ENCODE assay signal across 17 mouse cellular contexts in the genomic region with DNA sequence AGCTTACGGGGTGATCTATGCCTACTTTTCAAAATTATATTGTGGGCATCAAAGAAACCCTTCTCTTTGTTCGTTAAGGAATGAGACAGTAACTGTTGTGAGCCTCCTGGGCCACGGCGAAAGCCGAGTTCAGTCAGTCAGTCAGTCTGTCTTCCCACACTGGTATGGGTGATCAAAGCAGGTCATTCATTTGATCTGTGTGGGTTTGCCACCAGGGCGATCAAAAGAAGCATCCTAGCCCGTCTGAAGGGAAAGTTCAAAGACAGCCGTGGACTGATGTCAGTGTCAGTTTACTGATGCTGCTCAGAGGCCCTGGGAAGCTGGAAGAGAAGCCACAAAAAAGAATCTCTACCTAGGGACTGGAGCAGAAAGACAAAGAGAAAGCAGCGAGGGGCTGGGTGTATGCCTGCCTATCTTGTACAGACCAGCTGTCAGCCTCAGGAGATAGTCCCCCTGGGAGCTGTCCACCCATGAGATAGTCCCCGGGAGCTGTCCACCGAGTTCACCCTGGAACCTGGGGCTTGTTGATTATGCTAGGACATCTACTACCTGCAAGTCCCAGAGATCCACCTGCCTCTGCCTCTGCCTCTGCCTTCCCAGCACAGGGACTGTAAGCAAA. TPM values are rescaled to one million over a fixed set of nuclear protein-coding genes. Genes with fewer than 3 reads are reported as not detected.
DNase-seq lines count a peak whose midpoint lies in the region; ATAC-seq and TF ChIP-seq lines count a peak whose summit lies in the region.
"Had no signal": no experiment of that assay in that cellular context is flagged by ENCODE, and none has a peak within 500 bp of the region (broad histone marks: within the 10 kb centered on the region; RNA-seq: fewer than 3 reads in every experiment).

No protein-coding gene starts in this region.

- WGBS in heart, embryonic 11.5 days (ENCODE audit: insufficient replicate concordance), result 57% methylated on average over 11 of the region's 11 CpGs
- 68% methylated on average over 11 of the region's 11 CpGs for WGBS in hindbrain, embryonic 10.5 days

- TF ChIP-seq EP300 in CH12.LX (IDR thresholded peaks at IDR 0.05; ENCODE audit: low read length), result no peak

- H3K27me3 ChIP-seq in heart, embryonic 11.5 days (ENCODE audit: control insufficient read depth, insufficient read depth, low read length), result no peaks in the 10 kb centered on the region
- H3K27me3 ChIP-seq in CH12.LX (replicated peaks), result no peaks in the 10 kb centered on the region
- H3K27me3 ChIP-seq in hindbrain, embryonic 10.5 days (ENCODE audit: insufficient read depth, poor library complexity, severe bottlenecking), result no peaks in the 10 kb centered on the region
- H3K27me3 ChIP-seq: embryonic facial prominence, embryonic 15.5 days; heart, embryonic 15.5 days; lung, embryonic 15.5 days; megakaryocyte, embryonic 14.5 days; neural tube, embryonic 12.5 days had no signal

- 0 out of 2 replicates have a peak, but pooled peaks have one; percentile 14 for TF ChIP-seq POLR2A in CH12.LX (IDR thresholded peaks at IDR 0.05; ENCODE audit: low read depth, low read length)

- in situ Hi-C loops in CH12.LX (cut with MboI; ENCODE audit: low pct_ligation_motif_present, low pct_unique_long_range_greater_than_20kb, low sequenced_read_pairs), result no loop called here

- H3K4me3 ChIP-seq in heart, embryonic 11.5 days (ENCODE audit: low read depth, low read length), result no peak overlapping the region
- no peak overlapping the region for H3K4me3 ChIP-seq in CH12.LX (replicated peaks in 1 of 3; ENCODE audit: low read depth in 2 of 3, low read length in 2 of 3, poor library complexity in 1 of 3)
- no peak overlapping the region for H3K4me3 ChIP-seq in hindbrain, embryonic 10.5 days
- H3K4me3 ChIP-seq: embryonic facial prominence, embryonic 15.5 days; heart, embryonic 15.5 days; lung, embryonic 15.5 days; megakaryocyte, embryonic 14.5 days; neural tube, embryonic 12.5 days had no signal

- peaks cover 62% of the 10 kb centered on the region for H3K79me2 ChIP-seq in CH12.LX (replicated peaks; ENCODE audit: control insufficient read depth, extremely low read depth, insufficient read depth, poor library complexity, severe bottlenecking)

- no peaks in the 10 kb centered on the region for H3K36me3 ChIP-seq in heart, embryonic 11.5 days (ENCODE audit: control insufficient read depth, insufficient read depth, low read length)
- H3K36me3 ChIP-seq in CH12.LX (replicated peaks in 1 of 2; ENCODE audit: control insufficient read depth in 1 of 2, insufficient read depth in 1 of 2, low read length in 1 of 2), result peaks cover 92 to 98% of the 10 kb centered on the region in 2 experiments
- no peaks in the 10 kb centered on the region for H3K36me3 ChIP-seq in hindbrain, embryonic 10.5 days
- H3K36me3 ChIP-seq: embryonic facial prominence, embryonic 15.5 days; heart, embryonic 15.5 days; lung, embryonic 15.5 days; neural tube, embryonic 12.5 days had no signal

- no peak for TF ChIP-seq CTCF in CH12.LX (conservative IDR thresholded peaks at IDR 0.05 in 1 of 2, IDR thresholded peaks at IDR 0.05 in 1 of 2; ENCODE audit: low read depth in 2 of 2, low read length in 2 of 2)

- no peak overlapping the region for H3K4me2 ChIP-seq in heart, embryonic 11.5 days
- H3K4me2 ChIP-seq in CH12.LX (ENCODE audit: insufficient read depth, low read depth, poor library complexity, severe bottlenecking), result no peak overlapping the region
- H3K4me2 ChIP-seq: embryonic facial prominence, embryonic 15.5 days; heart, embryonic 15.5 days; hindbrain, embryonic 14.5 days; lung, embryonic 15.5 days; neural tube, embryonic 12.5 days had no signal

- dilution Hi-C loops in CH12.LX (cut with MboI; ENCODE audit: extremely low pct_ligation_motif_present, extremely low pct_unique_long_range_greater_than_20kb, low sequenced_read_pairs), result no loop called here

- no peak overlapping the region for H3K9ac ChIP-seq in heart, embryonic 11.5 days (ENCODE audit: low read depth, low read length)
- H3K9ac ChIP-seq in CH12.LX (ENCODE audit: insufficient read depth, low read depth), result no peak overlapping the region
- H3K9ac ChIP-seq: embryonic facial prominence, embryonic 15.5 days; heart, embryonic 15.5 days; hindbrain, embryonic 14.5 days; lung, embryonic 15.5 days; neural tube, embryonic 12.5 days had no signal

- no peak overlapping the region for H3K27ac ChIP-seq in heart, embryonic 11.5 days (ENCODE audit: low read depth, low read length)
- H3K27ac ChIP-seq in CH12.LX (ENCODE audit: insufficient read depth, low read depth), result no peak overlapping the region
- H3K27ac ChIP-seq in hindbrain, embryonic 10.5 days, result no peak overlapping the region
- H3K27ac ChIP-seq: embryonic facial prominence, embryonic 15.5 days; heart, embryonic 15.5 days; hindbrain, embryonic 14.5 days; lung, embryonic 15.5 days; neural tube, embryonic 12.5 days had no signal

- ATAC-seq in heart, embryonic 11.5 days (replicated peaks; ENCODE audit: insufficient number of reproducible peaks, low FRiP score, low TSS enrichment), result 0 out of 2 replicates have a peak, but pooled peaks have one; percentile 57
- peak; percentile 89 for ATAC-seq in megakaryocyte-erythroid progenitor cell, adult 5-6 weeks (replicated peaks; ENCODE audit: low FRiP score, low TSS enrichment, poor library complexity, severe bottlenecking)
- ATAC-seq: intestine, embryonic 16.5 days had no signal

- DNase-seq in heart, adult 9 months (ENCODE audit: low spot score in 2 of 2), result no peak
- DNase-seq in CH12.LX (ENCODE audit: extremely low read depth) (no peak), liver (peak; percentile 52)
- DNase-seq in hindbrain, embryonic 10.5 days (ENCODE audit: low spot score), result no peak
- no peak for DNase-seq in layer of hippocampus, adult 11-12 months (ENCODE audit: low spot score)
- no peak for DNase-seq in urinary bladder, postnatal 25 days (ENCODE audit: low spot score)
- DNase-seq: cerebellum, adult 8-10 months; gastrocnemius, postnatal 36 days had no signal

- H3K9me3 ChIP-seq in heart, embryonic 11.5 days (replicated peaks; ENCODE audit: control insufficient read depth, low read length), result no peaks in the 10 kb centered on the region
- peaks cover 3% of the 10 kb centered on the region for H3K9me3 ChIP-seq in CH12.LX (replicated peaks; ENCODE audit: low read length)
- H3K9me3 ChIP-seq in hindbrain, embryonic 10.5 days, result no peaks in the 10 kb centered on the region
- H3K9me3 ChIP-seq: embryonic facial prominence, embryonic 15.5 days; heart, embryonic 15.5 days; lung, embryonic 15.5 days; neural tube, embryonic 12.5 days had no signal

- H3K4me1 ChIP-seq in heart, embryonic 11.5 days (ENCODE audit: control insufficient read depth, insufficient read depth, low read length), result no peaks in the 10 kb centered on the region
- H3K4me1 ChIP-seq in CH12.LX (ENCODE audit: control insufficient read depth in 1 of 2, insufficient read depth in 2 of 2), result peaks cover 8 to 63% of the 10 kb centered on the region in 2 experiments; a peak in 3 of 4 replicates
- peaks cover 12% of the 10 kb centered on the region; the same call in 1 of the 2 replicates for H3K4me1 ChIP-seq in hindbrain, embryonic 10.5 days (replicated peaks)
- H3K4me1 ChIP-seq: embryonic facial prominence, embryonic 15.5 days; lung, embryonic 15.5 days; neural tube, embryonic 12.5 days had no signal

- no peak for TF ChIP-seq RAD21 in CH12.LX (IDR thresholded peaks at IDR 0.05; ENCODE audit: low read depth, low read length)

TF ChIP-seq in CH12.LX, 34 proteins besides CTCF, POLR2A, EP300 and RAD21:
- TF ChIP-seq MAZ (IDR thresholded peaks at IDR 0.05; ENCODE audit: low read depth, low read length), result no peak
- no peak for TF ChIP-seq TBP (conservative IDR thresholded peaks at IDR 0.05; ENCODE audit: low read depth, low read length)
- no peak for TF ChIP-seq ZNF384 (IDR thresholded peaks at IDR 0.05; ENCODE audit: low read depth, low read length)
- TF ChIP-seq MAX (IDR thresholded peaks at IDR 0.05; ENCODE audit: low read length), result no peak
- TF ChIP-seq ZKSCAN1 (IDR thresholded peaks at IDR 0.05; ENCODE audit: borderline replicate concordance, low read depth, low read length), result no peak
- no peak for TF ChIP-seq GABPA (IDR thresholded peaks at IDR 0.05; ENCODE audit: insufficient replicate concordance, low read depth, low read length)
- no peak for TF ChIP-seq ZMIZ1 (IDR thresholded peaks at IDR 0.05; ENCODE audit: low read depth, low read length)
- no peak for TF ChIP-seq JUND (conservative IDR thresholded peaks at IDR 0.05; ENCODE audit: low read depth, low read length)
- TF ChIP-seq ELF1 (IDR thresholded peaks at IDR 0.05; ENCODE audit: low read depth, low read length), result no peak
TF ChIP-seq in CH12.LX: peak in this region for 0.

RNA-seq across cellular contexts. Expression of a gene that starts 34.2 kb away (rescaled TPM):
- polyA plus RNA-seq in heart, embryonic 11.5 days (2014; fragmentation: Nextera tagmentation; extraction: Ambion mirVana), result 6.4 and 8.3 TPM in 2 replicates
- total RNA-seq in CH12.LX (2012; rRNA removed) (151 and 163 TPM in 2 replicates), CH12.LX (2014; rRNA removed) (108 and 117 TPM in 2 replicates)
- polyA plus RNA-seq in CH12.LX (2012; ENCODE audit: insufficient read length, low read depth), result 171 and 185 TPM in 2 replicates
- 28.9 and 34.0 TPM in 2 replicates for total RNA-seq in megakaryocyte-erythroid progenitor cell, adult 5-6 weeks (2014; fragmentation: Nextera tagmentation)
- 25.6 and 43.6 TPM in 2 replicates for total RNA-seq in megakaryocyte-erythroid progenitor cell, adult 5-6 weeks (2017)
- polyA plus RNA-seq in hindbrain, embryonic 10.5 days (2016; fragmentation: Nextera tagmentation; extraction: Ambion mirVana), result 3.3 and 4.8 TPM in 2 replicates

Comparison
In these comparisons a context has a peak if more than half of its experiments do, and no peak if none do; other contexts are left out.
1. RNA of a gene that starts 34.2 kb away (polyA plus RNA-seq): 171 to 185 TPM in CH12.LX; 6.4 to 8.3 TPM in heart, embryonic 11.5 days and 3.3 to 4.8 TPM in hindbrain, embryonic 10.5 days; every median in the first group is over 10 times any median in the second.